Mouse (Mus musculus) forebrain, embryonic 10.5 days (tissue): ENCODE data around the gene Fxn. TPM values are rescaled to one million over a fixed set of nuclear protein-coding genes. Genes with fewer than 3 reads are reported as not detected.
A peak's percentile ranks its signal among the peaks of the same experiment; 100 is the strongest.

Source experiments
- DNase-seq: peaks from one replicate; pipeline ENCODE4 v3.0.0-alpha.2; 2017; ENCODE audit warnings: low spot score; ENCODE audit errors: extremely low spot score
- H3K27ac ChIP-seq: fragments of 300-500 bp; sonication (generic); 2 replicates; pipeline ENCODE4 v1.5.1; 2016; ENCODE audit warnings: mild to moderate bottlenecking
- H3K27me3 ChIP-seq: fragments of 300-500 bp; sonication (generic); 2 replicates; pipeline ENCODE4 v1.6.1; 2016; ENCODE audit warnings: mild to moderate bottlenecking; ENCODE audit not compliant: poor library complexity, severe bottlenecking
- H3K36me3 ChIP-seq: fragments of 300-500 bp; sonication (generic); replicated peaks from 2 replicates; pipeline ENCODE4 v1.6.1; 2016; ENCODE audit warnings: mild to moderate bottlenecking, moderate library complexity
- H3K4me1 ChIP-seq: fragments of 300-500 bp; sonication (generic); 2 replicates; pipeline ENCODE4 v1.6.1; 2016
- H3K4me3 ChIP-seq: fragments of 300-500 bp; sonication (generic); 2 replicates; pipeline ENCODE4 v1.5.1; 2016; ENCODE audit warnings: mild to moderate bottlenecking, moderate library complexity
- H3K9me3 ChIP-seq: fragments of 300-500 bp; sonication (generic); 2 replicates; pipeline ENCODE4 v1.6.1; 2016; ENCODE audit warnings: mild to moderate bottlenecking, moderate library complexity
- WGBS: fragments of 180-500 bp; shearing (Covaris S2); methylation state at CpG from one replicate; pipeline ENCODE4 v1.1.7; 2016; 5-methylcytosine and 5-hydroxymethylcytosine counted together
- polyA plus RNA-seq: library from polyadenylated mRNA; unstranded; fragments of >200 nt; fragmentation: Nextera tagmentation; extraction: Ambion mirVana; gene quantifications from 2 replicates; pipeline ENCODE4 v1.2.1, GENCODE M21; 2016

The Fxn gene
- polyA plus RNA-seq, 1 experiment from 2014 or later: 65.9 TPM

DNA sequence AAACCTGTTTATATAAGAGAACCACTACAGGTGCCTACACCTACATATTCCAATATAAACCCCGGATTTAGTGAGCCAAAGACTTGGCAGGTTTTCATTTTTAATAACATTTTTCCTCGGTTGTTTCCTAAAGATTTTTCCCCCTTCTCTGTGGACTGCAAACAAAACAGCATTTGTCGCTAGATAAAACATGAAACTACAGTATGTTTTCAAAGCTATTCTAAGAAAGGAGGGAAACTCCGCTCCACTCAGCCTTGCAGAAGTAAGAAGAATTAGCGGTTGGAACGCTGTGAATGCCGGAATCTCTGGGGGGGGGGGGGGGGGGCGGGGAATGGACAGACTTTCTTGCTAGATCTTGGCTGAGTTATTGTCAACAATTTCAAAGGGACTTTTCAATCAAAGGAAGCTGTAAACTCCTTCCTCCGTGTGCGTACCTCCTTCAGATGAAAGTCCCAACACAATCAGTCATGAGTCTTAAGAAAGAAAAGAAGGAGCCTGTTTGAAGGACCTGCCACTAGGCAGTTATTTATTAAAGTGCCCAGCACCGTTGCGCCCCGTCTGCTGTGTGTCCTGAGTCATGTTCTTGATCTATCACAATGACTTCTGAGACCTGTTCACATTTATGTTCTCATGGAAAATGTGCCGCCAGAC, 59.5 kb downstream of the Fxn start:
- Histone ChIP-seq H3K27ac (peak overlapping the region; percentile 48; the same call in 1 of the 2 replicates), H3K36me3 (no peaks in the 10 kb centered on the region), H3K9me3 (no peaks in the 10 kb centered on the region), H3K27me3 (peaks cover 37% of the 10 kb centered on the region), H3K4me1 (peaks cover 75% of the 10 kb centered on the region), H3K4me3 (no peak overlapping the region)
- DNase-seq: no peak
- 42% methylated on average over 14 of the region's 14 CpGs for WGBS

GRCm38 (mm10) chr19:24219011-24219410, 61.4 kb downstream of the Fxn start:
- H3K27me3 ChIP-seq: peaks cover 18% of the 10 kb centered on the region
- H3K27ac ChIP-seq: peak overlapping the region; percentile 42; the same call in 1 of the 2 replicates
- no peaks in the 10 kb centered on the region for H3K36me3 ChIP-seq
- H3K4me1 ChIP-seq: peaks cover 57% of the 10 kb centered on the region
- no peaks in the 10 kb centered on the region for H3K9me3 ChIP-seq
- WGBS: 84% methylated on average over 9 of the region's 9 CpGs
- no peak overlapping the region for H3K4me3 ChIP-seq
- no peak for DNase-seq

DNA sequence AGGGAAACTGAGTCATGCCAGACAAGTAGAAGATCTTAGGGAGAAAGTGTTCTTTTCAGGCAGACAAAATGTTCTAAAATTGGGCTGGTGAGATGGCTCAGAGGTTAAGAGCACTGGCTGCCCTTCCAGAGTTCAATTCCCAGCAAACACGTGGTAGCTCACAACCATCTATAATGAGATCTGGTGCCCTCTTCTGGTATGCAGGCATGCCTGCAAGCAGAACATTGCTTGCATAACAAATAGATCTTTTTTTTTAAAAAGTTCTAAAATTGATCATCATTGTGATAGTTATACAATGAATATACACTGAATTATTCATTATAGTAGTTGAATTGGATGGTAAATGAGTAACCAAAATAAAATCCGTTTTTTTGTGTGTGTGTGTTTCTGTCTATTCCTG, 62.1 kb downstream of the Fxn start:
- H3K27me3 ChIP-seq: peaks cover 11% of the 10 kb centered on the region
- H3K27ac ChIP-seq: no peak overlapping the region
- 56% methylated on average over 2 of the region's 2 CpGs for WGBS
- DNase-seq: no peak
- peaks cover 54% of the 10 kb centered on the region for H3K4me1 ChIP-seq
- H3K36me3 ChIP-seq: no peaks in the 10 kb centered on the region
- H3K4me3 ChIP-seq: no peak overlapping the region
- H3K9me3 ChIP-seq: no peaks in the 10 kb centered on the region

DNA sequence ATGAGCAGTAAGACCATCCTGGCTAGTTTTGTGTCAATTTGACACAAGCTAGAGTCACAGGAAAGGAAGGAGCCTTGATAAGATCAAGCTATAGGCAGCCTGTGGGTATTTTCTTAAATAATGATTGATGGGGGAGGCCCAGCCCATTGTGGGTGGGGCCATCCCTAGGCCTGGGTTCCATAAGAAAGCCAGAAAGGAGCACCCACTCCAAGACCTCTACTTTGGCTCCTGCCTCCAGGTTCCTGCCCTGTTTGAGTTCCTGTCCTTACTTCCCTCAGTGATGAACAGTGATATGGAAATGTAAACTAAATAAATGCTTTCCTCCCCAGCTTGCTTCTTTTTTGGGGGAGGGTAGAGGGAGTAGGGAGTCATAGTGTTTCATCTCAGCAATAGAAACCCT, 62.6 kb downstream of the Fxn start:
- Histone ChIP-seq H3K27me3 (peaks cover 6% of the 10 kb centered on the region), H3K9me3 (no peaks in the 10 kb centered on the region), H3K4me3 (no peak overlapping the region), H3K36me3 (no peaks in the 10 kb centered on the region), H3K4me1 (peaks cover 54% of the 10 kb centered on the region), H3K27ac (no peak overlapping the region)
- DNase-seq: no peak

- Histone ChIP-seq H3K4me3 (no peak overlapping the region), H3K27me3 (no peaks in the 10 kb centered on the region), H3K9me3 (no peaks in the 10 kb centered on the region), H3K36me3 (no peaks in the 10 kb centered on the region), H3K27ac (no peak overlapping the region), H3K4me1 (peaks cover 54% of the 10 kb centered on the region)
- DNase-seq: no peak
- 88% methylated on average over 9 of the region's 9 CpGs for WGBS
Observed at GRCm38 (mm10) chr19:24216771-24217170, 63.6 kb downstream of the Fxn start.

DNA sequence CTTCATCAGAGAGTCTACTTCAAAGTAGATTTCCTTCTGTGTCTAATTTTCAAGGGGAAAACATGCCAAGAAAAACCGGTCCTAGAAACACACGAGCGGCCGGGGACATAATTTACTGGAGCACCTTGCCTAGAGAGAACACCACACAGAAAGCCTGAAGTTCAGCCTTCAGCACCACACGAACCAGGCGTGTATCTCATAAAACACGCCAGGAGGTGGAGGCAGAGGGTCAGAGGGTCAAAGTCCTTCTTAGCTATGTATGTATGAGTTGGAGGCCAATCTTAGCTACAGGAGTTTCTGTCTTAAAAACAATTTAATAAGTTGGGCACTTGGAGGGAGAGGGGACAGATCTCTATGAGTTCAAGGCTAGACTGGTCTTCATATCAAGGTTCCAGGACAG, 65.5 kb downstream of the Fxn start:
- peaks cover 41% of the 10 kb centered on the region for H3K4me1 ChIP-seq
- no peaks in the 10 kb centered on the region for H3K27me3 ChIP-seq
- no peak overlapping the region for H3K4me3 ChIP-seq
- WGBS: 94% methylated on average over 7 of the region's 7 CpGs
- no peak for DNase-seq
- H3K27ac ChIP-seq: no peak overlapping the region
- no peaks in the 10 kb centered on the region for H3K36me3 ChIP-seq
- H3K9me3 ChIP-seq: no peaks in the 10 kb centered on the region

GRCm38 (mm10) chr19:24213299-24213698, 67.1 kb downstream of the Fxn start:
- Histone ChIP-seq H3K4me3 (no peak overlapping the region), H3K27ac (peak overlapping the region; percentile 61; the same call in 1 of the 2 replicates), H3K4me1 (peaks cover 29% of the 10 kb centered on the region), H3K27me3 (no peaks in the 10 kb centered on the region), H3K36me3 (no peaks in the 10 kb centered on the region), H3K9me3 (no peaks in the 10 kb centered on the region)
- DNase-seq: no peak
- 59% methylated on average over 7 of the region's 7 CpGs for WGBS

DNA sequence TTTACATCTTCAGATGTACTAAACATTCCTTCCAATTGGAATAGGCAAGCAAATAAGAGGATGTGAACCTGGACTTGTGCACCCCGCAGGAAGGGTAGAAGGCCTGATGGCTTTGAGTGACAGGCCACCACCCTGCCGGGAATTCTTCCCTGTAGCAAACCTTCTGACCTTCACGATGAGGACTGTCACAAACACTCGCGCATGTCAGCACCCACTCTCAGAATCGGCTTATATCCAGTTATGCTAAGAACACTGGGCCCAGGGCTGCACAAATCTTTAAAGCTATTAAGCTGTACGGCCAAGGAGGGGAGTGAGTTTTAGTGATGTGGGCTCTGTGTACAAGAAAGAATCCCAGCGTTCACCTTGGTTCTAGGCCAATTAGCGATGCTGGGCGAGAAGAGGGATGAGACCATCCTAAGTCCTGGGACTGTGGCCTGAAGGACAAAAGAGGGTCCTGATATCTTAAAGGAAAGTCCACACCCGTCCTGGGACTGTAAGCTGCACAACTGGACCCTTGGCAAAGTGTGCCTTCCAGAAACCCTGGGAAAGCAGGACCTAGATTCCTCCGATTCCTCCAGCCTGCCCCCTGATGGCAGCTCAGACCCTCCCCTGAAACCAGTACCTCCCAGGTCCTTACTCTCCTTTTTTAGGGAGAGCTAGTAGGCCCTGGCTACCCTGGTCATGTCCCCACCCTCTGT, 67.7 kb downstream of the Fxn start:
- Histone ChIP-seq H3K27ac (peak overlapping the region; percentile 61; the same call in 1 of the 2 replicates), H3K27me3 (no peaks in the 10 kb centered on the region), H3K36me3 (no peaks in the 10 kb centered on the region), H3K4me1 (peaks cover 29% of the 10 kb centered on the region), H3K4me3 (no peak overlapping the region), H3K9me3 (no peaks in the 10 kb centered on the region)
- DNase-seq: no peak
- WGBS: 89% methylated on average over 12 of the region's 12 CpGs

Other genes with a start within 250 kb of the Fxn start
- gene Fam189a2, start 249.6 kb downstream of the Fxn start, polyA plus RNA-seq: 0.38 and 0.52 TPM in 2 replicates
- gene Tjp2, start 55.6 kb downstream of the Fxn start, polyA plus RNA-seq: 36.9 and 37.6 TPM in 2 replicates
- 48.8 and 49.2 TPM in 2 replicates for gene Fam122a, start 196.8 kb upstream of the Fxn start, polyA plus RNA-seq